Mouse (Mus musculus) liver, embryonic 15.5 days (tissue): Measurements from ENCODE around the gene Defb21. TPM values are rescaled to one million over a fixed set of nuclear protein-coding genes. Genes with fewer than 3 reads are reported as not detected.

Experiments
- ATAC-seq: fragments of 200-750 bp; cut with Nextera tagmentation; 2 replicates; pipeline ENCODE4 v1.8.0; 2017; ENCODE audit warnings: moderate number of reproducible peaks, mild to moderate bottlenecking, moderate library complexity; ENCODE audit not compliant: insufficient read depth
- H3K27ac ChIP-seq: fragments of 300-500 bp; sonication (generic); replicated peaks from 2 replicates; pipeline ENCODE4 v1.5.1; 2015; ENCODE audit warnings: mild to moderate bottlenecking, inconsistent platforms
- H3K27me3 ChIP-seq: fragments of 300-500 bp; sonication (generic); 2 replicates; pipeline ENCODE4 v1.6.1; 2015; ENCODE audit warnings: mild to moderate bottlenecking, inconsistent platforms
- H3K36me3 ChIP-seq: fragments of 300-500 bp; sonication (generic); replicated peaks from 2 replicates; pipeline ENCODE4 v1.6.1; 2015; ENCODE audit warnings: moderate library complexity, mild to moderate bottlenecking, inconsistent platforms
- H3K4me1 ChIP-seq: fragments of 300-500 bp; sonication (generic); replicated peaks from 2 replicates; pipeline ENCODE4 v1.6.1; 2015; ENCODE audit warnings: inconsistent platforms
- H3K4me2 ChIP-seq: fragments of 300-500 bp; sonication (generic); 2 replicates; pipeline ENCODE4 v1.6.1; 2015; ENCODE audit warnings: moderate library complexity, mild to moderate bottlenecking, inconsistent platforms
- H3K4me3 ChIP-seq: fragments of 300-500 bp; sonication (generic); replicated peaks from 2 replicates; pipeline ENCODE4 v1.5.1; 2015; ENCODE audit warnings: mild to moderate bottlenecking, inconsistent platforms
- H3K9ac ChIP-seq: fragments of 300-500 bp; sonication (generic); 2 replicates; pipeline ENCODE4 v1.6.1; 2015; ENCODE audit warnings: moderate library complexity, mild to moderate bottlenecking, inconsistent platforms
- H3K9me3 ChIP-seq: fragments of 300-500 bp; sonication (generic); replicated peaks from 2 replicates; pipeline ENCODE4 v1.6.1; 2016; ENCODE audit warnings: inconsistent platforms
- WGBS: fragments of 180-500 bp; shearing (Covaris S2); methylation state at CpG from one replicate; pipeline ENCODE4 v1.1.7; 2015; ENCODE audit warnings: mixed read lengths; ENCODE audit not compliant: insufficient replicate concordance; 5-methylcytosine and 5-hydroxymethylcytosine counted together
- polyA plus RNA-seq: library from polyadenylated mRNA; unstranded; fragments of >200 nt; fragmentation: Nextera tagmentation; extraction: Ambion mirVana; gene quantifications from 2 replicates; pipeline ENCODE4 v1.2.1, GENCODE M21; 2015

The Defb21 gene
- polyA plus RNA-seq, 1 experiment from 2014 or later, result not detected

DNA sequence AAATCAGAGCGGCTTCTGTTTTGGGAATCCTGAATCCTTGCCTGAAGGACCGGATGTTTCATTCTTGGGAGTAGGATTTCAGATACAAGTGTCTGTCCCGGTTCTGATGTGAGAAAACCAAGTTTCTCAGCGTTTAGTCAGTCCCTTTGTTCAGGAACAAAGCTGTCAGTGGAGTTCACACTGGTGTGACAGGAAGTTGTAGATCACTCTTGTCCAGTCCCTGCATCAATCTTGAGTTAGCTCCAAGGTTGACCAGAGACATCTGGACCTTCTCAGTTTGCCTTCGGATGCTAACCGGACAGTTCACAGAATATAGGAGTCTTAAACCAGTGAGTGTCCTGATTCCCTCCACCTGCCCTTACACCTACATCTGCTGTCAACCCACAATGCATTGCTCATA, 35.2 kb downstream of the Defb21 start:
- H3K27me3 ChIP-seq, result no peaks in the 10 kb centered on the region
- WGBS, result 47% methylated on average over 6 of the region's 6 CpGs

DNA sequence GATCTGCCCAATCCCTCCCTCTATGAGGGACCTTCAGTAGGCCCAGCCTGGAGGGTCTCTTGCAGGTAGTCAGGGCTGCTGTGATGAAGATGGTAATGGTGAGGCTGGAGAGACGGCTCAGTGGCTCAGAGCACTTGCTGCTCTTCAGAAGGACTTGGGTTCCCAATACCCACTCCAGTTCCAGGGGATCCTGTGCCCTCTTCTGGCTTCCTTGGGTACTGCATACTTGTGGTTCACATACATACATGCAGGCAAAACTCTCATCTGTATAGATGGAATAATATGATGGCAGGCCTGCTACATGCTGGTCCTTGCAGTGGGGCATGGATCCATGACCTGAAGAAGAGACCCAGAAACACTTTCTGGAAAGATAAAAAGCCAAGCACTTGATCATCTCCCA, 36.2 kb downstream of the Defb21 start:
- Histone ChIP-seq H3K4me1 (no peaks in the 10 kb centered on the region), H3K27me3 (no peaks in the 10 kb centered on the region), H3K27ac (no peak overlapping the region), H3K9me3 (no peaks in the 10 kb centered on the region), H3K4me2 (no peak overlapping the region), H3K4me3 (no peak overlapping the region), H3K36me3 (no peaks in the 10 kb centered on the region), H3K9ac (no peak overlapping the region)
- no peak for ATAC-seq
- 50% methylated on average over 1 of the region's 1 CpGs for WGBS

More for the DNA sequence above, 35.2 kb downstream of the Defb21 start:
- no peaks in the 10 kb centered on the region for H3K4me1 ChIP-seq
- no peak overlapping the region for H3K27ac ChIP-seq
- no peaks in the 10 kb centered on the region for H3K9me3 ChIP-seq
- no peaks in the 10 kb centered on the region for H3K36me3 ChIP-seq
- no peak overlapping the region for H3K4me3 ChIP-seq
- no peak overlapping the region for H3K4me2 ChIP-seq
- H3K9ac ChIP-seq, result no peak overlapping the region
- ATAC-seq, result no peak

DNA sequence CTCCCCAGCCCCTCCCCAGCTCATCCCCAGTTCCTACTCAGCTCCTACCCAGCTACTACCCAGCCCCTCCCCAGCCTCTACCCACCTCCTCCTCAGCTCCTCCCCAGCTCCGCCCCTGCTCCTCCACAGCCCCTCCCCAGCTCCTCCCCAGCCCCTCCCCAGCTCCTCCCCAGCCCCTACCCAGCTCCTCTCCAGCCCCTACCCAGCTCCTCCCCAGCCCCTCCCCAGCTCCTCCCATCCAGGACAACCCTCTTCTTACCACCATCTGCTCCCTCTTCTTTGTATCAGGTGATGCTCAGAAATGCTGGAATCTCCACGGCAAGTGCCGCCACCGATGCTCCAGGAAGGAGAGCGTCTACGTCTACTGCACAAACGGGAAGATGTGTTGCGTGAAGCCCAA, 39.6 kb downstream of the Defb21 start:
- H3K27me3 ChIP-seq, result no peaks in the 10 kb centered on the region
- no peaks in the 10 kb centered on the region for H3K36me3 ChIP-seq
- H3K4me2 ChIP-seq, result no peak overlapping the region
- H3K27ac ChIP-seq, result no peak overlapping the region
- WGBS, result 38% methylated on average over 8 of the region's 8 CpGs
- no peaks in the 10 kb centered on the region for H3K9me3 ChIP-seq
- H3K4me1 ChIP-seq, result no peaks in the 10 kb centered on the region
- no peak overlapping the region for H3K9ac ChIP-seq
- ATAC-seq, result no peak
- no peak overlapping the region for H3K4me3 ChIP-seq

DNA sequence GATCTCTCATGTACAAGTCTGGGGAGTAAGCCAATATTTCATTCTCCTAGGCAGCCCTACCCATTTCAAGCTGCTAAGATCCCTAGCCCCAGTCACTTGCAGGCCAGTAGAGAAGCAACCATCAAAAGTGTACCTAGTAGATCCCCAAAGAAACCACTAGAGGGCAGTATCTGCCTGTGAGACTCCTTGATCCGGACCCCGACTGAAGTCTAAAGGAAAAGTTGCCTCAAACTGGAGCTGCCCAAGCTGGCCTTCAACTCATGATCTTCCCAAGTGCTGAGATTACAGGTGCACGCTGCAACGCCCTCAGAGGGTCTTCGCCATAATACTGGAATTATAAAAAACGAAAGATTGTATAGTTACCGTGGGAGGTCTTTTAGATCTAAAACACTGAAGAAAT, 43.0 kb downstream of the Defb21 start:
- Histone ChIP-seq H3K4me2 (no peak overlapping the region), H3K9me3 (no peaks in the 10 kb centered on the region), H3K4me1 (no peaks in the 10 kb centered on the region), H3K9ac (no peak overlapping the region), H3K4me3 (no peak overlapping the region), H3K36me3 (no peaks in the 10 kb centered on the region), H3K27ac (no peak overlapping the region), H3K27me3 (no peaks in the 10 kb centered on the region)
- ATAC-seq, result no peak
- 9% methylated on average over 7 of the region's 7 CpGs for WGBS

DNA sequence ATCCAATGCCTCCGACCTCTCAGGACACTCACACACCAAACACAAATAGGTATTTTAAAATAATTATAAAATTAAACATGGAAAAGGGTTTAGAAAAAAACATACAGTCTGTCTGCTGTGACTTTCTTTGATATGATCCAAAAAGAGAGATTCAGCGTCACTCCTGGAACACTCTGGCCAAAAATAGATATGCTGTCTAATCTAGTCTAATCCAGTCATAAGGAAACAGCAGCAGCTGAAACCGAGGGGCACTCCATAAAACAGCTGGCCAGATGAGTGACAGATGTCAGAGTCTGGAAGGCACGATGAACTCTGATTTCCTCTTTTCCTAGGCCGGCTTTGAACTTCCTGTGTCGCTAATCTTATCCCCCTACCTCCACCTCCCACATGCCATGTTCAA, 43.9 kb downstream of the Defb21 start:
- WGBS, result 19% methylated on average over 6 of the region's 6 CpGs
- Histone ChIP-seq H3K9ac (no peak overlapping the region), H3K36me3 (no peaks in the 10 kb centered on the region), H3K27me3 (no peaks in the 10 kb centered on the region), H3K4me2 (no peak overlapping the region), H3K9me3 (no peaks in the 10 kb centered on the region), H3K27ac (no peak overlapping the region), H3K4me3 (no peak overlapping the region), H3K4me1 (no peaks in the 10 kb centered on the region)
- no peak for ATAC-seq

DNA sequence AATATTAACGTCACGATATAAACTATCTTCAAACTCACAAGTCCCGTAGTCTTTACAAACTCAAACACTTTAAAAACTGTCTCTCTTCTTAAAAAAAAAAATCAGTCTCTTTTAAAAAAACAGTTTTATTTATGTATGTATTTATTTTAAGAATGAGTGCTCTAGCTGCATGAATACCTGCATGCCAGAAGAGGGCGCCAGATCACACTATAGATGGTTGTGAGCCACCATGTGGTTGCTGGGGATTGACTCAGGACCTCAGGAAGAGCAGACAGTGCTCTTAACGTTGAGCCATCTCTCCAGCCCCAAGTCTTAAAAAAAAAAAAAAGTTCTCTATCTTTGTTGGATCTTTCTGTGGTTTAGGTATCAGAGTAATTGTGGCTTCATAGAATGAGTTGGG, 44.8 kb downstream of the Defb21 start:
- Histone ChIP-seq H3K9ac (no peak overlapping the region), H3K4me3 (no peak overlapping the region), H3K27ac (no peak overlapping the region), H3K4me2 (no peak overlapping the region), H3K27me3 (no peaks in the 10 kb centered on the region), H3K4me1 (no peaks in the 10 kb centered on the region), H3K36me3 (no peaks in the 10 kb centered on the region), H3K9me3 (no peaks in the 10 kb centered on the region)
- 55% methylated on average over 5 of the region's 5 CpGs for WGBS
- ATAC-seq, result no peak

DNA sequence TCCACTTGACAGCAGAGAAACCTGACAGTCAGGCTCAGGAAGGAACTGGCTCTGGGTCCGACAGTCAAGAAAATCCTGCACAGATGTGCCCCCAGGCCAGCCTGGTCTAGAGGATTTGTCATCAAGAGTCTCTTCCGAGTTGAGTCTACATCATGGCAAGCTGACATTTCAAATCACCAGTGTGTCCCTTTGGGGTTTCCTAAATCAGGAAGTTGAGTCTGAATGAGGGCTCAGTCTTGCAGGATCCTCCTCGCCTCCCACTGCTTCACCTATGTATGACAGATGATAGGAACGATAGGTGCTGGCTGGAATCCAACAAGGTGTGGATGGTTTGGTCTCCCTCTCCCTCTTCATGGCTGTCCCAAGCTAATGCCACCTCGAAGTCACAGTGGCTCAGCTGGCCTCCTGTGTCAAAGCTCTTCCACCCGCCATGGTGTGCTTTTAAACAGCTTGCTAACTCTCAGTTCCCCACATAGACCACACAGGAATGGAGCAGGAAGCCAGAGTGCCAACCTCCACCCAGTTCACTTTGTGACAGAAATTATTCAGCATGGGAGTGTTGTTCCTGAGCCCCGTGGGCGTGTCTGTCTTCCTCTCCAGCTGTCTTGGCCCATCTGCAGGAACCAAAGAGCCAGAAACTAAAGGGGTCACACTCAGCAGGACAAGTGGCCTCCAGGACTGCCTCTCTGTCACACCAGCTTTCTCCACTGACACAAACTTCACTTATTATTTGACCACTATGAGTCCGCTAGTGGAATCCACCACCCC, 48.0 kb downstream of the Defb21 start:
- ATAC-seq, result no peak
- WGBS, result 34% methylated on average over 9 of the region's 9 CpGs
- peaks cover 21% of the 10 kb centered on the region for H3K27me3 ChIP-seq
- H3K4me1 ChIP-seq, result no peaks in the 10 kb centered on the region
- no peaks in the 10 kb centered on the region for H3K36me3 ChIP-seq
- H3K4me3 ChIP-seq, result no peak overlapping the region
- H3K4me2 ChIP-seq, result no peak overlapping the region
- H3K27ac ChIP-seq, result no peak overlapping the region
- no peak overlapping the region for H3K9ac ChIP-seq
- H3K9me3 ChIP-seq, result no peaks in the 10 kb centered on the region

DNA sequence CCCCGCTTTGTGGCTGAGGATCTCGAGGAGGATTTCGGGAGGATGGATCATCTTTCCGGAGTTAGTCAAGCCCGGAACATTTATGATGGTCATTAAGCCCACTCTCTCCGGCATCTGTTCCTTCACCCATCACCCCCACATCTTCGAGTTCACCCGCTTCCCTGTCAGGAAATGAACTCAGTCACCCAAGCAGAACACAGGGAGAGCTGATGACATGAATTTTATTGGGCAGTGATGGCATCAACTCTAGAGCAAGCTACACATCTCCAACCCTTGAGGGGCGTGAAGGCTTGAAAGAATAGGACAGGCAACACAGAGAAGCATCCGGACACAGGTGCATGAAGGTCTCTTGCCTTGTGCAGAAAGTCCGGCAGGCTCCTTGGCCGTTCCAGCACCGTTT, 49.6 kb downstream of the Defb21 start:
- WGBS, result 53% methylated on average over 13 of the region's 13 CpGs
- Histone ChIP-seq H3K27me3 (peaks cover 37% of the 10 kb centered on the region), H3K4me3 (no peak overlapping the region), H3K4me2 (no peak overlapping the region), H3K36me3 (no peaks in the 10 kb centered on the region), H3K27ac (no peak overlapping the region), H3K9ac (no peak overlapping the region), H3K9me3 (no peaks in the 10 kb centered on the region), H3K4me1 (peaks cover 7% of the 10 kb centered on the region)
- ATAC-seq, result no peak

DNA sequence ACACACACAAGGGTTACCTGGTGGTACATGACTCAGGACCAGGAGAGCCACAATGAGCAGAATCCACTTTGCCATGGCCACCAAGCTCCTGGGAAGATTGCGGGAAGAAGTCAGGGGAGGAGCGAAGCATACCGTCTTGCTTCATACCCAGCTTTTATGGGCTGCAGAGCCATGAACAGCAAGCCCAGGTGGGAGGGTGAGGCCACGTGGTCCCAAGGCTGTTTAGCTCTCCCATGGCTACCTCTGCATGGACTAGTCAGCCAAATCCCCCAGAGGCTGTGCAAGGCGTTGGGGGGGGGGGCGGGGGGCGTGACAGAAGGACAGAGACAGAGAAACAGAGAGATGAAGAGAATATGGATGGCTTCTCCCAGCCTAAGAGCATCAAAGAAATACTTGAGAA, 50.4 kb downstream of the Defb21 start, which contains the start of gene Defb25:
Defb25 (minus strand) TSS at position 101 of the 400 bp plus-strand sequence.
- peaks cover 45% of the 10 kb centered on the region for H3K27me3 ChIP-seq
- no peak within 1 kb of the TSS for H3K9ac ChIP-seq
- H3K27ac ChIP-seq, result no peak within 1 kb of the TSS
- no peaks in the 10 kb centered on the region for H3K36me3 ChIP-seq
- H3K4me2 ChIP-seq, result no peak within 1 kb of the TSS
- no peak within 1 kb of the TSS for H3K4me3 ChIP-seq
- 67% methylated on average over 7 of the region's 7 CpGs for WGBS
- ATAC-seq, result no peak
- H3K9me3 ChIP-seq, result no peaks in the 10 kb centered on the region
- peaks cover 7% of the 10 kb centered on the region for H3K4me1 ChIP-seq

Other genes starting within 250 kb of the Defb21 start
- 41.4 and 46.1 TPM in 2 replicates for gene Rbck1, start 240.1 kb upstream of the Defb21 start, polyA plus RNA-seq
- 3.8 and 4.4 TPM in 2 replicates for gene Trib3, start 228.7 kb upstream of the Defb21 start, polyA plus RNA-seq
- gene Nrsn2, start 196.1 kb upstream of the Defb21 start, polyA plus RNA-seq, result not detected in 2 replicates
- gene Sox12, start 174.7 kb upstream of the Defb21 start, polyA plus RNA-seq, result 1.2 and 1.5 TPM in 2 replicates
- 9.1 and 9.5 TPM in 2 replicates for gene Zcchc3, start 157.7 kb upstream of the Defb21 start, polyA plus RNA-seq
- 0.13 and 0.20 TPM in 2 replicates for gene 6820408C15Rik, start 157.2 kb upstream of the Defb21 start, polyA plus RNA-seq
- not detected in 2 replicates for gene Defb23, start 108.1 kb upstream of the Defb21 start, polyA plus RNA-seq
- gene Defb20, start 95.7 kb upstream of the Defb21 start, polyA plus RNA-seq, result not detected in 2 replicates
- not detected in 2 replicates for gene Defb22, start 82.6 kb upstream of the Defb21 start, polyA plus RNA-seq
- gene Defb26, start 61.1 kb upstream of the Defb21 start, polyA plus RNA-seq, result not detected in 2 replicates
- not detected in 2 replicates for gene Defb28, start 54.5 kb upstream of the Defb21 start, polyA plus RNA-seq
- gene Defb29, start 32.6 kb upstream of the Defb21 start, polyA plus RNA-seq, result not detected in 2 replicates
- not detected in 2 replicates for gene Gm17416, start 3.4 kb upstream of the Defb21 start, polyA plus RNA-seq
- 0.26 TPM in 1 of 2 replicates, not detected in the other for gene Defb19, start 7.6 kb downstream of the Defb21 start, polyA plus RNA-seq
- not detected in 2 replicates for gene Defb45, start 26.7 kb downstream of the Defb21 start, polyA plus RNA-seq
- not detected in 2 replicates for gene Defb36, start 31.6 kb downstream of the Defb21 start, polyA plus RNA-seq
- not detected in 2 replicates for gene Defb25, start 50.3 kb downstream of the Defb21 start, polyA plus RNA-seq
- 0.58 and 1.1 TPM in 2 replicates for gene Rem1, start 54.2 kb downstream of the Defb21 start, polyA plus RNA-seq
- 45.2 and 49.8 TPM in 2 replicates for gene H13, start 96.7 kb downstream of the Defb21 start, polyA plus RNA-seq
- 12.1 and 12.4 TPM in 2 replicates for gene Mcts2, start 114.3 kb downstream of the Defb21 start, polyA plus RNA-seq
- gene Id1, start 163.5 kb downstream of the Defb21 start, polyA plus RNA-seq, result 20.5 and 20.9 TPM in 2 replicates
- gene Cox4i2, start 181.4 kb downstream of the Defb21 start, polyA plus RNA-seq, result 1.0 and 1.1 TPM in 2 replicates